Mouse (Mus musculus): ENCODE data around the gene Palm.
A peak's percentile ranks its signal among the peaks of the same experiment; 100 is the strongest.

The Palm gene

GRCm38 (mm10) chr10:79824413-79824812, 31.0 kb downstream of the Palm start:
- DNase-seq (ENCODE audit: low read depth, low spot score) = no peak

- no peak for DNase-seq (ENCODE audit: low read depth, low spot score)
Observed at GRCm38 (mm10) chr10:79831583-79831982, 38.2 kb downstream of the Palm start.

- DNase-seq (ENCODE audit: low read depth, low spot score) = no peak
Observed at GRCm38 (mm10) chr10:79832026-79832785, 38.8 kb downstream of the Palm start.

GRCm38 (mm10) chr10:79832786-79833181, 39.4 kb downstream of the Palm start:
- DNase-seq (ENCODE audit: low read depth, low spot score) = no peak

- no peak for DNase-seq (ENCODE audit: low read depth, low spot score)
Observed at GRCm38 (mm10) chr10:79834769-79835398, 41.5 kb downstream of the Palm start.

- DNase-seq (ENCODE audit: low read depth, low spot score) = no peak
Observed at GRCm38 (mm10) chr10:79836918-79837317, 43.5 kb downstream of the Palm start.

- no peak for DNase-seq (ENCODE audit: low read depth, low spot score)
Observed at GRCm38 (mm10) chr10:79838151-79838550, 44.8 kb downstream of the Palm start.

GRCm38 (mm10) chr10:79840091-79840490, 46.7 kb downstream of the Palm start:
- no peak for DNase-seq (ENCODE audit: low read depth, low spot score)

GRCm38 (mm10) chr10:79840644-79841551, 47.5 kb downstream of the Palm start:
- DNase-seq (ENCODE audit: low read depth, low spot score) = peak; percentile 84

GRCm38 (mm10) chr10:79842322-79842721, 49.0 kb downstream of the Palm start:
- no peak for DNase-seq (ENCODE audit: low read depth, low spot score)

GRCm38 (mm10) chr10:79843476-79843875, 50.1 kb downstream of the Palm start:
- no peak for DNase-seq (ENCODE audit: low read depth, low spot score)

GRCm38 (mm10) chr10:79846553-79846952, 53.2 kb downstream of the Palm start:
- no peak for DNase-seq (ENCODE audit: low read depth, low spot score)

GRCm38 (mm10) chr10:79849941-79850628, 56.7 kb downstream of the Palm start:
- DNase-seq (ENCODE audit: low read depth, low spot score) = no peak

- no peak for DNase-seq (ENCODE audit: low read depth, low spot score)
Observed at GRCm38 (mm10) chr10:79851653-79852052, 58.3 kb downstream of the Palm start.

- no peak for DNase-seq (ENCODE audit: low read depth, low spot score)
Observed at GRCm38 (mm10) chr10:79852107-79852789, 58.9 kb downstream of the Palm start.

GRCm38 (mm10) chr10:79852827-79853226, 59.5 kb downstream of the Palm start:
- no peak for DNase-seq (ENCODE audit: low read depth, low spot score)

- no peak for DNase-seq (ENCODE audit: low read depth, low spot score)
Observed at GRCm38 (mm10) chr10:79853392-79853791, 60.0 kb downstream of the Palm start.

- DNase-seq (ENCODE audit: low read depth, low spot score) = peak; percentile 100
Observed at GRCm38 (mm10) chr10:79853860-79854795, 60.8 kb downstream of the Palm start, which contains the start of gene Ptbp1. TSS of gene Ptbp1 (plus strand) at chr10:79854427.

- DNase-seq (ENCODE audit: low read depth, low spot score) = no peak
Observed at GRCm38 (mm10) chr10:79854801-79855541, 61.6 kb downstream of the Palm start.
